Mouse (Mus musculus) cortical plate, adult 2 months (tissue): ENCODE measurements around the gene Pitpnc1. TPM values are rescaled to one million over a fixed set of nuclear protein-coding genes. Genes with fewer than 3 reads are reported as not detected.
A peak's percentile ranks its signal among the peaks of the same experiment; 100 is the strongest.

Experiments used
- H3K27ac ChIP-seq: fragments of 200-500 bp; 2 replicates; pipeline ENCODE4 v1.5.1; 2012; ENCODE audit warnings: low read length, control low read depth, inconsistent platforms; ENCODE audit not compliant: insufficient read depth
- H3K4me1 ChIP-seq: fragments of 200-500 bp; 2 replicates; pipeline ENCODE4 v1.6.1; 2011; ENCODE audit warnings: low read length; ENCODE audit not compliant: control insufficient read depth, insufficient read depth
- H3K4me3 ChIP-seq: fragments of 200-500 bp; 2 replicates; pipeline ENCODE4 v1.5.1; 2011; ENCODE audit warnings: mild to moderate bottlenecking, low read length, control low read depth; ENCODE audit not compliant: insufficient read depth
- CTCF ChIP-seq: fragments of 200-500 bp; IDR thresholded peaks from 2 replicates; pipeline ENCODE4 v1.5.1; 2011; ENCODE audit warnings: mild to moderate bottlenecking, control low read depth, low read length; ENCODE audit not compliant: insufficient read depth; ENCODE audit errors: extremely low read depth
- POLR2A ChIP-seq: fragments of 200-500 bp; IDR thresholded peaks from 2 replicates; pipeline ENCODE4 v1.6.1; 2011; ENCODE audit warnings: mild to moderate bottlenecking, low read length, control low read depth; ENCODE audit not compliant: insufficient read depth; ENCODE audit errors: extremely low read depth
- polyA plus RNA-seq: library from polyadenylated mRNA; depleted of rRNA; stranded (reverse); fragments of >200 nt; gene quantifications from 2 replicates; pipeline ENCODE4 v1.2.3, GENCODE M21; 2012

Pitpnc1 gene
- polyA plus RNA-seq, 1 experiment: 35.6 TPM

- Histone ChIP-seq H3K27ac (no peak overlapping the region; the same call in none of the 2 replicates), H3K4me1 (peaks cover 1% of the 10 kb centered on the region; the same call in 1 of the 2 replicates), H3K4me3 (peak overlapping the region; percentile 96)
- TF ChIP-seq CTCF: no peak
These were observed 2.1 kb downstream of the Pitpnc1 start for GRCm38 (mm10) chr11:107468252-107469030.

DNA sequence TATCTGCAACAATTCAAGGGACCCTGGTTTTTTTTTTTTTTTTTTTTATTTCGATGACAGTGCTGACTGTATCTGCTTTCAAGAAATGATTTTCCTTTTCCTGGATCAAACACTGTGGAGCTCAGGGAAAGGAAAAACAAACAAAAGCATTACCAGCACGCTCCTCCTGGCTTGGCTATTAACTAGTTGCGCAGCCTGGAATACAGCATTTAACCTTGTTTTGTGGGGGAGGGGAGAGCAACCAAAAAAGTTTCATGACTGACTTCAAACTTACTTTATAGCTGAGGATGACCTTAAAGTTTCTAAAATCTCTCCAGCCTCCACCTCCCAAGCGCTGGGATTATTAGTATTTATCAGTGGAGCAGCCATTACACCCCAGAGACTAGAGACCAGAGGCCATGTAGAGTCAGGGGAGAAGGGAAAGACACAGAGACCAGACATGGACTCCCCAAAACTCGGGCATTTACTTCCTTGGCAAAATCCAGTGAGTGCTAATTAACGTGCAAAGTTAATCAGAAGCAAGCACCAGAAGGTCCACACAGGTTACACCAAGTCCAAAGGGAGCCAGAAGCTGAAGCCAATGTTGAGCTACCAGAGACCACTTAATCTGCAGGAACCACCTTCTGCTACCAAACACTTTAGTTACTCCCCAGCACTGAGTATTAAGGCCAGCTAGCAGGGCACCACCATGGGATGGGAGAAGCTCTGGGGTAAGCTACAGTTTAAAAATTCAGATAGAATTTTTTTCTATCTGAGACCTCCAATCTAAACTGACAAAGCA lies 3.7 kb downstream of the Pitpnc1 start:
- Histone ChIP-seq H3K4me3 (no peak overlapping the region), H3K4me1 (peaks cover 1% of the 10 kb centered on the region; the same call in 1 of the 2 replicates), H3K27ac (no peak overlapping the region)
- TF ChIP-seq CTCF: no peak
- TF ChIP-seq POLR2A: no peak

GRCm38 (mm10) chr11:107465969-107466368 lies 4.5 kb downstream of the Pitpnc1 start:
- TF ChIP-seq CTCF: no peak
- no peak for TF ChIP-seq POLR2A
- Histone ChIP-seq H3K4me1 (peaks cover 1% of the 10 kb centered on the region; the same call in 1 of the 2 replicates), H3K4me3 (no peak overlapping the region), H3K27ac (no peak overlapping the region)

DNA sequence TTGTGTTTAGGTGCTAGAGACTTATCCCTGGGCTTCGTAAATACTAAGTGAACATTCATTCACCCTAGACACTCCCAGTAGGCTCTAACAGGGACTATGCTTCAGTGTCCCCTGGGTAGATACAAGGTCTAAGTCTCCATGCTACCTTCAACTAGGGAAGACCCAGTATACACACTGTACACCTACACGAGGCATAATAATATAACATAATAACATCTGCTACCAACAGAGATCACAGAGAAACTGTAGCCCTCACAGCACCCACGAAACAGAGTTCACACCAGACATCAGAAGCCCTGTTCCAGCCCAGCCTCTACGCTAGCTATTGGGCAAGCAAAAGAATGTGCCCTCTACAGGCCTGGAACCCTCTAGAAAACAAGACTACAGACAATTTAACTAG lies 5.5 kb downstream of the Pitpnc1 start:
- no peak overlapping the region for H3K4me3 ChIP-seq
- TF ChIP-seq POLR2A: no peak
- TF ChIP-seq CTCF: no peak
- H3K4me1 ChIP-seq: peaks cover 1% of the 10 kb centered on the region; the same call in 1 of the 2 replicates

GRCm38 (mm10) chr11:107464141-107464540 lies 6.4 kb downstream of the Pitpnc1 start:
- TF ChIP-seq POLR2A (no peak), CTCF (no peak)
- H3K4me3 ChIP-seq: no peak overlapping the region
- H3K4me1 ChIP-seq: peaks cover 1% of the 10 kb centered on the region; the same call in 1 of the 2 replicates
- H3K27ac ChIP-seq: no peak overlapping the region

More for the DNA sequence above, 5.5 kb downstream of the Pitpnc1 start:
- H3K27ac ChIP-seq: no peak overlapping the region

GRCm38 (mm10) chr11:107463251-107463681 lies 7.2 kb downstream of the Pitpnc1 start:
- peaks cover 1% of the 10 kb centered on the region; the same call in 1 of the 2 replicates for H3K4me1 ChIP-seq
- no peak for TF ChIP-seq POLR2A
- TF ChIP-seq CTCF: no peak
- H3K27ac ChIP-seq: no peak overlapping the region
- no peak overlapping the region for H3K4me3 ChIP-seq

- TF ChIP-seq CTCF (0 out of 2 replicates have a peak, but pooled peaks have one; percentile 3), POLR2A (no peak)
- Histone ChIP-seq H3K4me1 (peaks cover 1% of the 10 kb centered on the region; the same call in 1 of the 2 replicates), H3K4me3 (no peak overlapping the region), H3K27ac (no peak overlapping the region)
These were observed 8.0 kb downstream of the Pitpnc1 start for GRCm38 (mm10) chr11:107462478-107462877.

GRCm38 (mm10) chr11:107459828-107460227 lies 10.7 kb downstream of the Pitpnc1 start:
- Histone ChIP-seq H3K27ac (no peak overlapping the region), H3K4me1 (no peaks in the 10 kb centered on the region), H3K4me3 (no peak overlapping the region)
- no peak for TF ChIP-seq POLR2A
- no peak for TF ChIP-seq CTCF

- TF ChIP-seq CTCF (no peak), POLR2A (no peak)
- H3K4me3 ChIP-seq: no peak overlapping the region
- no peak overlapping the region for H3K27ac ChIP-seq
- H3K4me1 ChIP-seq: no peaks in the 10 kb centered on the region; the same call in 1 of the 2 replicates
These were observed 11.5 kb downstream of the Pitpnc1 start for GRCm38 (mm10) chr11:107458986-107459385.
